Mouse (Mus musculus) right cerebral cortex, postnatal 10 days (tissue): ENCODE measurements around the gene Anp32b.
A peak's percentile ranks its signal among the peaks of the same experiment; 100 is the strongest.

ENCODE experiments used
- DNase-seq, 2 experiments: peaks; one replicate each; pipeline ENCODE4 v3.0.0; 2021; ENCODE audit warnings: low spot score in 2 of 2

Gene Anp32b

GRCm38 (mm10) chr4:46505361-46506057 is 54.8 kb downstream of the Anp32b start:
- DNase-seq = no peak

- DNase-seq = peak; percentile 97
These were observed 56.3 kb downstream of the Anp32b start for GRCm38 (mm10) chr4:46506801-46507610.

GRCm38 (mm10) chr4:46507736-46508460 is 57.2 kb downstream of the Anp32b start:
- DNase-seq = peak; percentile 75 to 82

GRCm38 (mm10) chr4:46520491-46520890 is 69.8 kb downstream of the Anp32b start:
- DNase-seq = no peak

- DNase-seq = no peak
These were observed 70.8 kb downstream of the Anp32b start for GRCm38 (mm10) chr4:46521457-46521856.
